Mouse (Mus musculus) cerebellum, adult 8-10 months (tissue): Measurements from ENCODE around the gene Hist1h2bk.

Experiments
- DNase-seq: peaks from one replicate; pipeline ENCODE4 v3.0.0; 2022

Gene Hist1h2bk

GRCm38 (mm10) chr13:22015479-22016450 lies 19.9 kb upstream of the Hist1h2bk start:
- no peak for DNase-seq

- no peak for DNase-seq
These were observed 15.5 kb upstream of the Hist1h2bk start for GRCm38 (mm10) chr13:22019934-22020835.

DNA sequence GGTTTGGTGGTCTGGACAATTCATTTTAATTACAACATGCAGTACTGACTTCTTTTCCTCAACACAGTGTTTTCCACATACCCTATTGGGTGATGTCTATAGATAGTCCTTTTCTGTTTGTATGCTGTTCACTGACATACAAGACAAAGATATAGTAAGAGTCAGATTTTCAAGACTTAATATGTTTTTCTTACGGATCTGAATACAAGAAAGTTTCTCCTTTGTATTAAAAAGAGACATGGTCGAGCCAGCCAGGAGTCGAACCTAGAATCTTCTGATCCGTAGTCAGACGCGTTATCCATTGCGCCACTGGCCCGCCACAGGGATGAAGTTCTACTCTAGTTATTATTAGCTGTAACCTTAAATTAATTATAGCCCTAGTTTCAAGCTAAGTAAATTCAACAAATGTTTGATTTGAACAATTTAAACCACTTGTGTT lies 14.8 kb upstream of the Hist1h2bk start:
- DNase-seq: no peak

GRCm38 (mm10) chr13:22021581-22021980 lies 14.1 kb upstream of the Hist1h2bk start:
- no peak for DNase-seq

DNA sequence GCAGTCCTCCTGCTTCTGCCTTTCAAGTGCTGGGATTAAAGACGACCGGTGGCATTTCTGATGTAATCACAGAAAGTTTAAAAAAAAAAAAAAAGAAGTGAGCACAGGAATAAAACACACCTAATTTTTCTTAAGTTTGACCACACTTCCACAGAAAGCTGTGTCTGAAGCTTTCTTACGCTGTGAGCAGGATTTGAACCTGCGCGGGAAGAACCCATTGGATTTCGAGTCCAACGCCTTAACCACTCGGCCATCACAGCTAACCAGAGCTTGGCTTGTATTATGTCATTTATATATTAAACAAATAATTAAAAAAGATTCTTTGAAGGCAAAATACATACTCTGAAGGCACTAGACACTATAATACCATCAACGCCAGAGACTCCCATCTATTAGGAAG lies 13.4 kb upstream of the Hist1h2bk start:
- DNase-seq: peak; percentile 69

- peak; percentile 76 for DNase-seq
These were observed 9.3 kb upstream of the Hist1h2bk start for GRCm38 (mm10) chr13:22026058-22027031.

DNA sequence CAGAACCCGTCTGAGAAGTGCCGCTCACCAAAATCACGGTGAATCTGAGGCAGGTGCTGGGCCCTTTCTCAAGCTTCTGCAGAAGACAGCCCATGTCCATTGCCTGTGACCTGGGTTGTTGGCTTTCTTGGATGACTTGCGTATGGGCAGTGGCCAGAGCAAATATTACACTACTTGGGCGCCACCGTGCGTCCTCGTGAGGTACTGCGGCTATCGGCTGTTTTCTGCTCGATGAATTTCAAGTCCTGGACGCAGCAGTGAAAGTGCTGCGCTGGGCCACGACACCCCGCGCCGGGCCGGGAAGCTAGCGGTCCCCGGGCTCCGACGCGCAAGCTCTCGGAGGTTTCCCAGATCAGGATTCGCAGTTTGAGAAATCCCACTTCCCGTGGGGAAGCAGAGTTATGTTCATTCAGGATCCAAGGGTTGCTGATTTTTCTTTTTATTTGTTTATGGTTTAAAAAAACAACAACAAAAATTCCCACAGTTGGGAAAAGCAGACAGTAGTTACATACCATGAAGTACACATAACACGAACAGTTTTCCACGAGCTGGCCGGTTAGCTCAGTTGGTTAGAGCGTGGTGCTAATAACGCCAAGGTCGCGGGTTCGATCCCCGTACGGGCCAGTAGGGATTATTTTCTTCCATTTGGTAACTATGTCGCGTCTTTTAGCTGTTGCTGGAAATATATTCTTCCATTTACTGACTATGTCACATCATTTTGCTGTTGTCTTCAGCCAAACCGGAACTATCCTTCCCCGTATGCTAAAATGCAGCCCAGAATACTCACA lies 6.8 kb upstream of the Hist1h2bk start:
- DNase-seq: peak; percentile 96

GRCm38 (mm10) chr13:22029928-22030327 lies 5.7 kb upstream of the Hist1h2bk start:
- DNase-seq: no peak

DNA sequence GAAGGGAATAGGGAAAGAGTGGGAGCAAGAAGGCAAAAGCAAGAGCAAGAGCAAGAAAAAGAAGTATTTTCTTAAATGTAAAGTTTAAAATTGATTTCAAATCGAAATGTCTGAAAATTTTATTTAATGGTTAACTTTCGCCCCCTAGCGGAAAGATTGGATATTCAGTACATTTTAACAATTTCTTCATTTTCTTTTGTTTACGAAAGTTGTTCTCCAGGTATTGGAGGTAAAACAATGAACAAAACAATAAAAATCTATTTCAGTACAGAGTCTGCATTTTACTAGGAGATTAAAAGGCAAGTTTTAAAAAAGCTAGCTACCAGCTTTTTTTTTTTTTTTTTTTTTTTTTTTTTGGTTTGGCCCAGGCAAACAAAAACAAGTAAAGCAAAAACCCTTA lies 5.2 kb upstream of the Hist1h2bk start:
- DNase-seq: no peak

GRCm38 (mm10) chr13:22033741-22034442 lies 1.8 kb upstream of the Hist1h2bk start:
- no peak for DNase-seq

DNA sequence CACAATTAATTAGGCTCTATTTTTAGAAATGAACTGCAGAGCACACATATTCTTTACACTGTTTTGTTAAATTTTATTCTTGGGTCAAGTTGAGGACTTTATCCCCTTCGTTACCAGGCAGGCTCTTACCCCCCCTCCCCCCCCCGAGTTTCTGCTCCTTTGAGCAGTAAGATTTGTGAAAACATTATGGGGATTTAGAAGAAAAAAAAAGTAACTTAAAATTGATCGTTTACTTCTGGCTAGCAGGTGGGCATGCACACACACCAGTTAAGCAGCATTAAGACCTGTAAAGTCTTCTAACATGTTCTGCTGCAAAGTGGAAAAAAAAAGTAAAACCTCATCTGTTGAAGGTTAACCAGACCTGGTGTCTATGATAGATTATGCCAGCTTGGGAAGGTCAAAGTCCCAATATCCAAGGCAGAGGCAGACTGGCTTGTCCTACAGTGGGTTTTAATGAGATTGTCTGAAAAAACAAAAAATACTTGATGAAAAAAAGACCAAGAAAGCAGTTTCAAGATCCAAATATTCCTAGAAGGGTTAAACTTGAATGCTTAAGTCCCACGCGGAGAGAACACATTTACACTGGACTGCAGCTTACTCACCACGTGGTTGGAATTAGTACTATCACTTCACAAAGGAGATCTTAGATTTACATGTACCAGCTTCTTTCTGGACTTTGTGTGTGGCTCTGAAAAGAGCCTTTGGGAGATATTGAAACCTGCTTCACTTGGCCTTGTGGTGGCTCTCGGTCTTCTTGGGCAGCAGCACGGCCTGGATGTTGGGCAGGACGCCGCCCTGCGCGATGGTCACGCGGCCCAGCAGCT lies 1.0 kb upstream of the Hist1h2bk start:
- DNase-seq: no peak

GRCm38 (mm10) chr13:22036149-22036956 lies 683 bp downstream of the Hist1h2bk start:
- DNase-seq: no peak

GRCm38 (mm10) chr13:22036986-22037385 lies 1.3 kb downstream of the Hist1h2bk start:
- DNase-seq: no peak

DNA sequence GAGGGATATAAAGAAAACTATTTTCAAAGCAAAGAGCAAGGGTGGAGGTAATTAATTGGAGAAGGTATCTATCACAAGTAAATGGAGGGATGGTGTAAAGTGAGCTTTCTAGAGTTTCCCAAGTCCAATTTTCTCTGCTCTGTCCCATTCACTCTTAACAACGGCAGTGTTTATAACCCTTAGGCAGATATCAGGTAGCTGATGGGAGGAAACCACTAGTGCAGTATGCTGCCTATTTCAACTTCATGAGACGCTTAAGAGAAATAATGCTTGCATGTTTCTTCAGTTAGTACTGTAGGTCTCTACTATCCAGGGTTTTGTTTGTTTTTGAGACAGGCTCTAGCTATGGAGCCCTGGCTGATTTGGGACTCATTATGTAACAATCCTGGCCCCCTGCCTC lies 1.7 kb downstream of the Hist1h2bk start:
- no peak for DNase-seq

GRCm38 (mm10) chr13:22039364-22039763 lies 3.7 kb downstream of the Hist1h2bk start:
- DNase-seq: no peak

DNA sequence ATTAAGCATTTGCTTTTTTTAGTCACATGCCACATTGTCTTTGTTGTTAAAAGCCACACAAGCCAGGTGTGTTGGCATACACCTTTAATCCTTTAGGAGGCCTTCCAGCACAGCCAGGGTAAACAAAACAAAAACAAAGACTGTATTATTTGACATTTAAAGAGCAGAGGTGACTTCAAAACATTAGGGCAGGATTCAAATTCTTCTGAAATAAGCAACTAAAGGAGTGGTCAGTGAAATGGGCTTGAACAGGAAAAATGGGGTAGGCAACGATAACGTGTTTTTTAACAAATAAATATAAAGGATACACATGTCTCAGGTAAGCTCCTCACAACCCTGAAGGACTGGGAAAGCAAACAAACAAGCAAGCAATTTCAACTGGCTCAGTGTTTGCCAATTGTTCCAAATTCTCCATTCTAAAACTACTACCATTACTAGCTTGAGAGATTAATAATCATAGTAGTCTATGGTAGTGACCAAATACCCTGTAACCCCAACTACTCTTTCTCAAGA lies 4.3 kb downstream of the Hist1h2bk start:
- no peak for DNase-seq

- DNase-seq: no peak
These were observed 4.9 kb downstream of the Hist1h2bk start for GRCm38 (mm10) chr13:22040464-22041141.

- peak; percentile 97 for DNase-seq
These were observed 5.5 kb downstream of the Hist1h2bk start, which contains the start of gene Hist1h4i for GRCm38 (mm10) chr13:22041142-22041536. Gene Hist1h4i, minus strand, starts transcription at chr13:22041362.
